Mouse (Mus musculus) spleen, adult 2 months (tissue): ENCODE measurements around the gene Nup85.
A peak's percentile ranks its signal among the peaks of the same experiment; 100 is the strongest.

Experiments used
- CTCF ChIP-seq: fragments of 200-500 bp; IDR thresholded peaks from 2 replicates; pipeline ENCODE4 v1.5.1; 2011; ENCODE audit warnings: mild to moderate bottlenecking, inconsistent platforms; ENCODE audit not compliant: insufficient read depth, insufficient read length, insufficient replicate concordance; ENCODE audit errors: extremely low read depth
- POLR2A ChIP-seq: fragments of 200-500 bp; IDR thresholded peaks from 2 replicates; pipeline ENCODE4 v1.6.1; 2011; ENCODE audit warnings: low read depth, low read length, inconsistent platforms

- no peak for TF ChIP-seq CTCF
- TF ChIP-seq POLR2A, result peak; percentile 60
Observed at GRCm38 (mm10) chr11:115536038-115536681, 28.1 kb upstream of the Nup85 start, which contains the start of gene Sumo2.
